Mouse (Mus musculus) heart, adult 2 months (tissue): ENCODE data around the gene Mrps18b. TPM values are rescaled to one million over a fixed set of nuclear protein-coding genes. Genes with fewer than 3 reads are reported as not detected.

Source experiments
- DNase-seq, 2 experiments: peaks; one replicate each; pipeline ENCODE4 v3.0.0; 2021
- H3K27ac ChIP-seq: fragments of 200-600 bp; 2 replicates; pipeline ENCODE4 v1.8.1; 2022
- H3K27me3 ChIP-seq: fragments of 200-500 bp; 2 replicates; pipeline ENCODE4 v1.6.1; 2012; ENCODE audit warnings: mild to moderate bottlenecking, low read length, inconsistent platforms, mixed read lengths; ENCODE audit not compliant: control insufficient read depth, insufficient read depth
- H3K36me3 ChIP-seq: fragments of 200-500 bp; 2 replicates; pipeline ENCODE4 v1.6.1; 2012; ENCODE audit warnings: low read length, inconsistent platforms; ENCODE audit not compliant: control insufficient read depth, insufficient read depth
- H3K4me1 ChIP-seq: fragments of 200-500 bp; 2 replicates; pipeline ENCODE4 v1.6.1; 2011; ENCODE audit warnings: low read length; ENCODE audit not compliant: control insufficient read depth, insufficient read depth
- H3K4me3 ChIP-seq: fragments of 200-600 bp; 2 replicates; pipeline ENCODE4 v1.8.1; 2022
- H3K79me2 ChIP-seq: fragments of 200-500 bp; replicated peaks from 2 replicates; pipeline ENCODE4 v1.6.1; 2012; ENCODE audit warnings: mild to moderate bottlenecking, inconsistent platforms, low read length, moderate library complexity, mixed read lengths; ENCODE audit not compliant: control insufficient read depth, insufficient read depth
- H3K9ac ChIP-seq: fragments of 200-500 bp; 2 replicates; pipeline ENCODE4 v1.6.1; 2012; ENCODE audit warnings: low read depth, mild to moderate bottlenecking, control low read depth, inconsistent platforms, low read length, mixed read lengths
- CTCF ChIP-seq: fragments of 200-600 bp; IDR thresholded peaks from 2 replicates; pipeline ENCODE4 v1.8.1; 2022; ENCODE audit warnings: antibody characterized with exemption, mild to moderate bottlenecking, moderate library complexity
- EP300 ChIP-seq: fragments of 200-500 bp; IDR thresholded peaks from 2 replicates; pipeline ENCODE4 v1.6.1; 2011; ENCODE audit warnings: low read depth, low read length, control low read depth; ENCODE audit not compliant: insufficient read depth
- POLR2A ChIP-seq: fragments of 200-500 bp; IDR thresholded peaks from 2 replicates; pipeline ENCODE4 v1.6.1; 2011; ENCODE audit warnings: mild to moderate bottlenecking, low read depth, low read length, control low read depth; ENCODE audit not compliant: insufficient read depth
- WGBS: fragments of 180-500 bp; shearing (Covaris S2); methylation state at CpG from one replicate; pipeline ENCODE4 v1.1.7; 2018; 5-methylcytosine and 5-hydroxymethylcytosine counted together
- intact Hi-C: fragments of 180-260 bp; cut with DNase I; formaldehyde crosslinking; loops from one replicate; pipeline ENCODE4 v1.15.1; 2025
- polyA plus RNA-seq: library from polyadenylated mRNA; depleted of rRNA; stranded (reverse); fragments of >200 nt; gene quantifications from 2 replicates; pipeline ENCODE4 v1.2.3, GENCODE M21; 2012
- total RNA-seq, 2 experiments: library from RNA; stranded (reverse); gene quantifications; 2 replicates each; pipeline ENCODE4 v1.2.3; 2021

Gene Mrps18b
- total and polyA plus RNA-seq, 3 experiments = 50.9 to 76.0 (median 56.2) TPM

GRCm38 (mm10) chr17:35907609-35908008 is 8.6 kb downstream of the Mrps18b start:
- no peaks in the 10 kb centered on the region for H3K79me2 ChIP-seq
- intact Hi-C loops = loop anchor here (2.0 kb wide), 1 partner anchor 77 kb away; no protein-coding TSS in a partner anchor
- no peaks in the 10 kb centered on the region for H3K36me3 ChIP-seq
- no peak overlapping the region for H3K9ac ChIP-seq
- H3K27me3 ChIP-seq = no peaks in the 10 kb centered on the region
- no peak overlapping the region for H3K27ac ChIP-seq
- DNase-seq = no peak
- no peak overlapping the region for H3K4me3 ChIP-seq
- TF ChIP-seq CTCF (peak; percentile 53), POLR2A (no peak)
- H3K4me1 ChIP-seq = peaks cover 2% of the 10 kb centered on the region
- 66% methylated on average over 2 of the region's 2 CpGs for WGBS

DNA sequence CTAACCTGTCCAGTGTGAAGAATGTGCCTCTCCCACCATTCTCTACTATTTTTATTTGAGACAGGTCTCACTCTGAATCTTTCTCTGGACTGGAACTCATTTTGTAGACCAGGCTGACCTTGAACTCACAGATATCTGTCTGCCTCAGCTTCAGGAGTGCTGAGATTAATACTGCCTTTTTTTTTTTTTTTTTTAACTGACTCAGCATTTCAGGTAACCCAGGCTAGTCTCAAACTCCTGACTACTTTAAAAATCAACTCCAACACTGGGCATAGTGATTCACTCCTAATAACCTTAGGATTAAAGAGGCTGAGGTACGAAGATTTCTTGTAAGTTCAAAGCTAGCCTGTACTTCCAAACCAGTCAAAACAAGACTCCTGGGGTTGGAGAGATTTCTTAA is 10.6 kb downstream of the Mrps18b start:
- no peak overlapping the region for H3K4me3 ChIP-seq
- H3K9ac ChIP-seq = no peak overlapping the region
- 94% methylated on average over 1 of the region's 1 CpGs for WGBS
- DNase-seq = no peak
- H3K79me2 ChIP-seq = no peaks in the 10 kb centered on the region
- intact Hi-C loops = no loop called here
- peaks cover 2% of the 10 kb centered on the region for H3K4me1 ChIP-seq
- H3K27ac ChIP-seq = no peak overlapping the region
- no peaks in the 10 kb centered on the region for H3K27me3 ChIP-seq
- no peaks in the 10 kb centered on the region for H3K36me3 ChIP-seq
- TF ChIP-seq POLR2A = no peak
- no peak for TF ChIP-seq EP300
- TF ChIP-seq CTCF = no peak

GRCm38 (mm10) chr17:35903992-35904355 is 12.2 kb downstream of the Mrps18b start:
- H3K36me3 ChIP-seq = no peaks in the 10 kb centered on the region
- intact Hi-C loops = no loop called here
- WGBS = 33% methylated on average over 4 of the region's 4 CpGs
- H3K27ac ChIP-seq = peak overlapping the region; percentile 40
- DNase-seq = no peak
- no peak overlapping the region for H3K9ac ChIP-seq
- TF ChIP-seq EP300 (no peak), CTCF (no peak), POLR2A (no peak)
- H3K4me3 ChIP-seq = no peak overlapping the region
- H3K4me1 ChIP-seq = peaks cover 2% of the 10 kb centered on the region; the same call in 1 of the 2 replicates
- H3K27me3 ChIP-seq = no peaks in the 10 kb centered on the region
- H3K79me2 ChIP-seq = no peaks in the 10 kb centered on the region

DNA sequence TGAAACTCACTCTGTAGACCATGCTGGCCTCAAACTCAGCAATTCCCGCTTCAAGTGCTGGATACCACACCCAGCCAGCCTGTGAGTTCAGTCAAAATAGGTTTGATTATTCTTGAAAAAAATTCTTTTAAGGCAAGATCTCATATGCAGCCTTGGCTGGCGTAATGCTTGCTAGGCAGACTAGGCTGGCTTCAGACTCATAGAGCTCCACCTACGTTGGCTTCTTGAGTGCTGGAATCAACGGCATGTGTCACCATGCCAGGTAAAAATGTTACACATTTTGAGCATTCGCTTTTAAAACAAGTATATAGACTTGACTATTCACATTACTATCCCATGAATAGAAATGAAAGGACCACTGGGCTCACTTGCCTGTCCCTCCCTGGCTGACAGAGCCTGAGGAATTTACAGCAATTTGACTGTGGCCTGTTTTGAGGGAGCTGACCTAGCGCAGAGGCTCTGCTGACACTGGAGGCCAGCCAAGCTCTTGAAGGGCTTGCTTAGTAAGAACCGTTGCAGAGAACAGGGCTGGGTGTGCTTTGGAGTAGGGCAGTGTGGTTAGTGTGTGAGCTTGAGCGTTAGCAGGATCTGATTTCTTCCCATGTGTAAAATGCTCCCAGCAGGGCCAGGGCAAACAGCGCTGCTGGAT is 12.7 kb downstream of the Mrps18b start:
- WGBS = 56% methylated on average over 9 of the region's 9 CpGs
- no peaks in the 10 kb centered on the region for H3K79me2 ChIP-seq
- peak overlapping the region; percentile 40 for H3K27ac ChIP-seq
- peak; percentile 51 to 69 for DNase-seq
- H3K4me1 ChIP-seq = peaks cover 2% of the 10 kb centered on the region; the same call in 1 of the 2 replicates
- no peaks in the 10 kb centered on the region for H3K36me3 ChIP-seq
- no peaks in the 10 kb centered on the region for H3K27me3 ChIP-seq
- H3K4me3 ChIP-seq = no peak overlapping the region
- H3K9ac ChIP-seq = no peak overlapping the region
- intact Hi-C loops = no loop called here
- TF ChIP-seq EP300 = no peak
- no peak for TF ChIP-seq POLR2A
- no peak for TF ChIP-seq CTCF

GRCm38 (mm10) chr17:35900636-35901035 is 15.6 kb downstream of the Mrps18b start:
- Histone ChIP-seq H3K36me3 (no peaks in the 10 kb centered on the region), H3K9ac (no peak overlapping the region), H3K27ac (no peak overlapping the region), H3K79me2 (no peaks in the 10 kb centered on the region), H3K27me3 (no peaks in the 10 kb centered on the region), H3K4me1 (peaks cover 7% of the 10 kb centered on the region), H3K4me3 (no peak overlapping the region)
- intact Hi-C loops = no loop called here
- WGBS = 66% methylated on average over 3 of the region's 3 CpGs
- no peak for DNase-seq
- TF ChIP-seq CTCF = no peak
- TF ChIP-seq POLR2A = no peak

DNA sequence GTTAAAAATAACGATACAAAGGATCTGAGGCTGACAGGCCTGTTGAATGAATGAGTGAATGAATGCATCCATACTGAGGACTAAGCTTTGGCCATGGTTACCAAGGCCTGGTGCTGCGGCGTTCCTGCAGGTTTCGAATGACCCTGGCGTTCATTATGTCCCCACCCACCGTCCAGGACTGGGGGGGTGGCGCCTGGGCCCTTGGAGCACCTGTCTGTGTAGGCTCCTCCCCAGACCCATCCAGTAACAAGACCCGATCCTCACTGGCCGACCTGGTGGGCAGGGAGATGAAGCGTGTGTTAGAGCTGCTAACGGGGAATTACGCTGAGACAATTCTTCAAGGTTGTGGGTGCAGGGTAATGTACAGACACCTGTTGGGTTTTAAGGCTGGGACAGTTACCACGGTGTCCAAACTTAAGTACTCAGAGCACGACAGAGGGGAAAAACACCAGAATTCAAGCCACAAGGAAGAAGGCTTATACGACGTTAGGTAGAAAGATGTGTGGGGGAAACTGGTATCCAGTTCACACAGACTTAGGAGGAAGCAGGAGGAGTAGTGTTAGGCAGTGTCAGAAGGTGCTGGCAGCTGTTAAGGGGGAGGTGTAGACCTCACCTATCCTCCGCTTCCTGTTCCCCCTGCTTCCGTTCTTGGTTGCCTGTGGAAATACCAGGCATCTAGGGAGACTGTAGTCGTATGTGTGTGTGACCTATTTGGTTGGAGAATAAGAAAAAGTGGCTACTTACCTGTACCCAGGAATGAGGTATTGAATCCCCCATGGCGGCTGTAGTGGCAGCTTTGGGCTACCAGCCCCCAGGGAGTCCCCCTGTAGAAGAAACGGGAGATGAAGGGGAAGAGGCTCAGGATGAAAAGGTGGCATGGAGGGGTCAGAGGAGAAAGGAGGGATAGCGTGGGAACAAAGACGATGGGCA is 18.3 kb downstream of the Mrps18b start:
- intact Hi-C loops = loop anchor here (1.0 to 2.0 kb wide), 2 partner anchors 18 to 19 kb away; partner anchors contain the start of genes Mrps18b and Ppp1r10
- WGBS = 42% methylated on average over 23 of the region's 23 CpGs
- Histone ChIP-seq H3K4me1 (peaks cover 6% of the 10 kb centered on the region), H3K27me3 (no peaks in the 10 kb centered on the region), H3K79me2 (no peaks in the 10 kb centered on the region), H3K36me3 (no peaks in the 10 kb centered on the region), H3K9ac (peak overlapping the region; percentile 51), H3K4me3 (peak overlapping the region; percentile 95), H3K27ac (peak overlapping the region; percentile 90)
- DNase-seq = no peak
- TF ChIP-seq CTCF (no peak), EP300 (no peak), POLR2A (no peak)
